Mouse (Mus musculus): ENCODE measurements at regions not wholly inside any gene's neighbourhood (a gene's known extent, or its start where the extent isn't known, plus 50 kb on each side); places are given as distances from the start of the nearest gene placed in this dataset.

DNA sequence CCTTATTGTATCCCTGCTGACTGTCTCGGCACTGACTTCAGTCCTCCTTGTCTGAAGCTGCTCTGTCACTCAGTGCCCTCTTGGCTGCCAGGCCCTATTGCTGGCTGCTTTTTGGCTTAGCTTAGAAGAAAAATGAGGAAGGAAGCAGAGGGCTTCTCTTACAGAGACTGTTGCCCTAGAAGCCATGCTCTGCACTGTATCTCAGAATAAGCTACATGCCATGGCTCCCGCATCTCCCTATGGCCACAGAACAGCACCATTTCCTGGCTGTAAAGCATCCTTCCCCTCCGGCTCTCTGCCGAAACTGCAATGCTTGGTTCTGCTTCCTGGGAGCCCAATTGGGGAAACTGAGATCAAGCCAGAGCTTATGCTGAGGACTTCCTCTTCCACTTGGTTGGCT is 295.0 kb downstream of the 4933412E24Rik start:
- TF ChIP-seq CTCF (IDR thresholded peaks at IDR 0.05; ENCODE audit: low read depth, low read length) (no peak), POLR2A (IDR thresholded peaks at IDR 0.05; ENCODE audit: extremely low read depth, insufficient read depth, low read length) (no peak)

All from liver, adult 2 months (tissue).